Mouse (Mus musculus): ENCODE measurements around the gene Commd3. TPM values are rescaled to one million over a fixed set of nuclear protein-coding genes. Genes with fewer than 3 reads are reported as not detected.

The Commd3 gene
- polyA plus RNA-seq, 1 experiment: 58.2 TPM

GRCm38 (mm10) chr2:18687671-18688170 lies 15.5 kb downstream of the Commd3 start:
- Histone ChIP-seq H3K4me1 (ENCODE audit: control insufficient read depth, insufficient read depth, low read length) (peaks cover 13% of the 10 kb centered on the region), H3K27ac (ENCODE audit: control insufficient read depth, insufficient read depth, low read depth, low read length) (no peak overlapping the region), H3K36me3 (ENCODE audit: control insufficient read depth, insufficient read depth, low read length) (no peaks in the 10 kb centered on the region), H3K27me3 (ENCODE audit: control insufficient read depth, insufficient read depth, low read length) (no peaks in the 10 kb centered on the region), H3K4me3 (ENCODE audit: control insufficient read depth, low read depth, low read length) (no peak overlapping the region)
- TF ChIP-seq CTCF (IDR thresholded peaks at IDR 0.05; ENCODE audit: control insufficient read depth, insufficient read depth, insufficient replicate concordance, low read depth, low read length): no peak
- TF ChIP-seq POLR2A (IDR thresholded peaks at IDR 0.05; ENCODE audit: control insufficient read depth, low read depth, low read length): no peak

DNA sequence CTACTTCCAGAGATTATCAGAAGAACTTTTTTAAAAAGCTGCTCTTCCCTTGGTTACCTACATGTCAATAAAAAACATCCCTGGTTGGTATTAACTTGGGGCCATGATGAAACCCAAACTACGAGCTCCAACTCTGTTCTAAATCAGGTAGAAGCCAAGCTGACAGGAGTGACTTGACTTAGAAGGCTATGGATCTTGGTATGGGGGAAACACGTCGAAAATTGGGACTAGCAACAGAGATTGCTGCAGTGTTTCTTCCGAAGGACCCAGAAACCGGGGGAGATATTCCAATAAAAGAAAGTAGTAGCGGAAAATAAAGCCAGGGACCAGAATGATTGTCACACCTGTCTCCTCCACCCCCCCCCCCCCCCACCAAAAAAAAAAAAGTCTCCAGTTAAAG lies 16.1 kb downstream of the Commd3 start:
- peaks cover 13% of the 10 kb centered on the region for H3K4me1 ChIP-seq (ENCODE audit: control insufficient read depth, insufficient read depth, low read length)
- H3K27ac ChIP-seq (ENCODE audit: control insufficient read depth, insufficient read depth, low read depth, low read length): peak overlapping the region; percentile 85
- H3K27me3 ChIP-seq (ENCODE audit: control insufficient read depth, insufficient read depth, low read length): no peaks in the 10 kb centered on the region
- TF ChIP-seq POLR2A (IDR thresholded peaks at IDR 0.05; ENCODE audit: control insufficient read depth, low read depth, low read length): no peak
- no peak for TF ChIP-seq CTCF (IDR thresholded peaks at IDR 0.05; ENCODE audit: control insufficient read depth, insufficient read depth, insufficient replicate concordance, low read depth, low read length)
- H3K36me3 ChIP-seq (ENCODE audit: control insufficient read depth, insufficient read depth, low read length): no peaks in the 10 kb centered on the region
- H3K4me3 ChIP-seq (ENCODE audit: control insufficient read depth, low read depth, low read length): peak overlapping the region; percentile 91

DNA sequence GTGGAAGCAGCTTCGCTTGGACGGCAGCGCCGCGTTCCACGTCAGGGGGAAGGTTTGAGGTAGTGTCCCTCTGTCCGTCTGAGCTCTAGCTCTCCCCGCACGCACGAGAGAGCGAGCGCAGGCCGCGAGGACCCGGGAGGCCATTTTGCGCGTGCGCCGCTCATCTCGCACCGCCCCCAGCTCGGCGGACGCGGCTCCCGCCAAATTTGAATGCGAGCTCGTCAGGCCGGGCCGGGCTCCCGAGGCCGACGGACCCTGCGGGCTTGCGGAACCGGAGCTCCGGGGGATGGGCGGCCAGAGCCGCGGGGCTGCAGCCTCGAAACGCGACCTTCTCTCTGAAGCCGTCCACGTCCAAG lies 16.5 kb downstream of the Commd3 start:
- H3K36me3 ChIP-seq (ENCODE audit: control insufficient read depth, insufficient read depth, low read length): no peaks in the 10 kb centered on the region
- TF ChIP-seq CTCF (IDR thresholded peaks at IDR 0.05; ENCODE audit: control insufficient read depth, insufficient read depth, insufficient replicate concordance, low read depth, low read length) (no peak), POLR2A (IDR thresholded peaks at IDR 0.05; ENCODE audit: control insufficient read depth, low read depth, low read length) (no peak; the same call in 1 of the 2 replicates)
- peak overlapping the region; percentile 85 for H3K27ac ChIP-seq (ENCODE audit: control insufficient read depth, insufficient read depth, low read depth, low read length)
- no peaks in the 10 kb centered on the region for H3K27me3 ChIP-seq (ENCODE audit: control insufficient read depth, insufficient read depth, low read length)
- H3K4me1 ChIP-seq (ENCODE audit: control insufficient read depth, insufficient read depth, low read length): peaks cover 13% of the 10 kb centered on the region
- H3K4me3 ChIP-seq (ENCODE audit: control insufficient read depth, low read depth, low read length): peak overlapping the region; percentile 91

- Histone ChIP-seq H3K27me3 (ENCODE audit: control insufficient read depth, insufficient read depth, low read length) (no peaks in the 10 kb centered on the region), H3K36me3 (ENCODE audit: control insufficient read depth, insufficient read depth, low read length) (no peaks in the 10 kb centered on the region), H3K27ac (ENCODE audit: control insufficient read depth, insufficient read depth, low read depth, low read length) (peak overlapping the region; percentile 85), H3K4me1 (ENCODE audit: control insufficient read depth, insufficient read depth, low read length) (peaks cover 13% of the 10 kb centered on the region), H3K4me3 (ENCODE audit: control insufficient read depth, low read depth, low read length) (peak overlapping the region; percentile 91)
- TF ChIP-seq CTCF (IDR thresholded peaks at IDR 0.05; ENCODE audit: control insufficient read depth, insufficient read depth, insufficient replicate concordance, low read depth, low read length): no peak
- no peak; the same call in none of the 2 replicates for TF ChIP-seq POLR2A (IDR thresholded peaks at IDR 0.05; ENCODE audit: control insufficient read depth, low read depth, low read length)
Observed at GRCm38 (mm10) chr2:18689064-18689921, 17.1 kb downstream of the Commd3 start.

GRCm38 (mm10) chr2:18690055-18690691 lies 18.0 kb downstream of the Commd3 start:
- no peaks in the 10 kb centered on the region for H3K27me3 ChIP-seq (ENCODE audit: control insufficient read depth, insufficient read depth, low read length)
- H3K27ac ChIP-seq (ENCODE audit: control insufficient read depth, insufficient read depth, low read depth, low read length): peak overlapping the region; percentile 67
- TF ChIP-seq POLR2A (IDR thresholded peaks at IDR 0.05; ENCODE audit: control insufficient read depth, low read depth, low read length): peak; percentile 25
- TF ChIP-seq CTCF (IDR thresholded peaks at IDR 0.05; ENCODE audit: control insufficient read depth, insufficient read depth, insufficient replicate concordance, low read depth, low read length): no peak

GRCm38 (mm10) chr2:18690756-18691155 lies 18.6 kb downstream of the Commd3 start:
- Histone ChIP-seq H3K27me3 (ENCODE audit: control insufficient read depth, insufficient read depth, low read length) (no peaks in the 10 kb centered on the region), H3K4me3 (ENCODE audit: control insufficient read depth, low read depth, low read length) (peak overlapping the region; percentile 91), H3K27ac (ENCODE audit: control insufficient read depth, insufficient read depth, low read depth, low read length) (peak overlapping the region; percentile 65; the same call in 1 of the 2 replicates), H3K4me1 (ENCODE audit: control insufficient read depth, insufficient read depth, low read length) (peaks cover 13% of the 10 kb centered on the region), H3K36me3 (ENCODE audit: control insufficient read depth, insufficient read depth, low read length) (no peaks in the 10 kb centered on the region)
- TF ChIP-seq POLR2A (IDR thresholded peaks at IDR 0.05; ENCODE audit: control insufficient read depth, low read depth, low read length) (no peak), CTCF (IDR thresholded peaks at IDR 0.05; ENCODE audit: control insufficient read depth, insufficient read depth, insufficient replicate concordance, low read depth, low read length) (no peak)

More at GRCm38 (mm10) chr2:18690055-18690691, 18.0 kb downstream of the Commd3 start:
- H3K36me3 ChIP-seq (ENCODE audit: control insufficient read depth, insufficient read depth, low read length): no peaks in the 10 kb centered on the region
- H3K4me1 ChIP-seq (ENCODE audit: control insufficient read depth, insufficient read depth, low read length): peaks cover 13% of the 10 kb centered on the region
- peak overlapping the region; percentile 91 for H3K4me3 ChIP-seq (ENCODE audit: control insufficient read depth, low read depth, low read length)

DNA sequence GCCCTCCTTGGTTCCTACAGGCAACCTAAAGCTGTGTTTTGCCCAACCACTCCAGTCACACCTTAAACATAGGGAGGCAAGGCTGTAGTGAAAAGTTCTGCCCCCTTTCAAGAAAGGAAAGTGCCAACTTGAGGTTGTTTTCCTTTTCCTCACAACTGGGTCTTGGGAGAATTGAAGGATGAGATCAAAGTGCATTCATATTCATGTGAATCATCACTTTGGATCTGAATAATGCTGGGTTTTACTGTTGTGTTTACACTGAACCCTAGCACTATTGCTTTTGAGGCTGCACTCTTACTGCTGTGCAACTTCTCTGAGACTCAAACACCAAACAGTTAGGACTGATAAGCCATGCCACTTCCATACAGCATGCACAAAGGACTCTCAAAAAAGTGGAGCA lies 19.8 kb downstream of the Commd3 start:
- Histone ChIP-seq H3K27me3 (ENCODE audit: control insufficient read depth, insufficient read depth, low read length) (no peaks in the 10 kb centered on the region), H3K36me3 (ENCODE audit: control insufficient read depth, insufficient read depth, low read length) (no peaks in the 10 kb centered on the region), H3K4me3 (ENCODE audit: control insufficient read depth, low read depth, low read length) (no peak overlapping the region), H3K4me1 (ENCODE audit: control insufficient read depth, insufficient read depth, low read length) (peaks cover 13% of the 10 kb centered on the region), H3K27ac (ENCODE audit: control insufficient read depth, insufficient read depth, low read depth, low read length) (no peak overlapping the region)
- TF ChIP-seq CTCF (IDR thresholded peaks at IDR 0.05; ENCODE audit: control insufficient read depth, insufficient read depth, insufficient replicate concordance, low read depth, low read length): no peak
- no peak for TF ChIP-seq POLR2A (IDR thresholded peaks at IDR 0.05; ENCODE audit: control insufficient read depth, low read depth, low read length)
